Mouse (Mus musculus): ENCODE data around the gene Olfr1233.

The Olfr1233 gene

DNA sequence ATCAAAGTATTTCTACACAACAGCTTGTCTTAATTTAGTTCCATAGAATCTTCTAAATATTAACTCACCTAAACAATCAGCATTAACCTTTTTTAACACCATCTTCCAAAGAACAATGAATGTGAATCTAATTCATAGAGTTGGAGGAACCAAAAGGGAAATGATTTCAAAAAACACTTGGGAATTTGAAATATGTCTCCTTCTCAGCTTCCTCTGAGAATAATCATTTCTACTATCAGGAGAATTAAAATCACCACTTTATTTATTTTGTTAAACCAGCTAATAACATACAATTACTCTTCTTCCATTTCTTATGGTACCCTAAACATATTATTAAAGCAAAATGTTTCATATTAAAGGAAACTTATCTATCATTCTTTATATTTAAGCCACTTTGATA, at the start of gene Olfr1233:
TSS of gene Olfr1233 (minus strand) at position 101 of the 400 bp plus-strand sequence.
- no peak for DNase-seq (ENCODE audit: extremely low read depth, insufficient read length, low spot score)

DNA sequence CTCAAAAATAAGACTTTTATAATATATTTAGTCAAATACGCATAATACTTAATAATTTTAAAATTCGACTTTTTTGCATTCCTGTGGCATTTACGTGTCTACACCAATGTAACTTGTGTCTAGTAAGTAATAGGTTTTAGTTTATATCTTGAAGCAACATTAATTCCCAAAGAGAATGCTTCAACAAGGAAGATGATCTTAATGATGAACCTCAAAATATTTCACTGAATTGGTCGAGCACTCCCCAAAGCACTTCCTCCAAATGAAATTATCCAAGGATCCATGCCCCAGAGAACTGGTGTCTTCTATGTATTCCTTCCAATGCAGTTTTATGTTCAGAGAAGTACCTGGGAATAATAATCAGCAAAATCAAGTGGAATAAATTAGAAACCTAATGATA, 22.6 kb upstream of the Olfr1233 start, which contains the start of gene Olfr1234:
TSS of gene Olfr1234 (minus strand) at position 101 of the 400 bp plus-strand sequence.
- no peak for DNase-seq (ENCODE audit: extremely low read depth, insufficient read length, low spot score)

DNA sequence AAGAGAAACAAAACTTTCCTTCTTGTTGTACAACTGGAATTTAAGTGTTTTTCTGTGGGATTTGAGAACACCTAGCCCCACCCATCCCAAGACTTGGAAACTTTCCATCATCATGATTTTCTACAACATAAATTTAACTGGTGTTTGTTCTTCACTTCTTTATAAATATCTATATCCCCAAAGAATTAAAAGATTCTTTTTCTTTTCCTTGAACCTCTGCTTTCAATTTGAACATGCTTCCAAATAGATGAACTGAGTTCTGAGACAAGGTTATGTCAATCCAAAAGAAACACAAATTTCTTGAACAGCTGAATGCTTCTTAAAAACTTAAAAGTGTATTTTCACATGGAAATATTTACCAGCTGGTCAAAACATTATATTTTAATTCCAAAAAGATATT, 12.6 kb downstream of the Olfr1233 start, which contains the start of gene Olfr1232:
TSS of gene Olfr1232 (minus strand) at position 101 of the 400 bp plus-strand sequence.
- DNase-seq (ENCODE audit: extremely low read depth, insufficient read length, low spot score) = no peak

DNA sequence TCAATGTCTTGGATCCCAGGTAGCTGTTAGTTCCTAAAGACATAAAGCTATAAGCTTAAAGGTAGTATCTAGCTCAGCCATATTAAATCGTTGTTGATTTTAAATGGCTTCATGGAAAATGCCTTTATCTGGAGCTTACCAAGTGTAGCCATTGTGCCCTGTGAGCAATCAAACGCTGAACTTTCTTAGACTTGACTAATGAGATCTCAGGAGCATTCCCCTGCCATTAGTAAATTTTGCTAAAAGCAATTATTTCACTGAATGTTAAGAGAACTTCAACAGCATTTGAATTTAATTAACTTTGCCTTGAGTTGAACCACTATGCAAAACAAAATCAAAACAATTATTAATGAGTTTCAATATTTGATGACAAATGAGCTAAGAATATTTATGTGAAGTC, 35.2 kb downstream of the Olfr1233 start, which contains the start of gene Olfr1231:
TSS of gene Olfr1231 (minus strand) at position 101 of the 400 bp plus-strand sequence.
- no peak for DNase-seq (ENCODE audit: extremely low read depth, insufficient read length, low spot score)

DNA sequence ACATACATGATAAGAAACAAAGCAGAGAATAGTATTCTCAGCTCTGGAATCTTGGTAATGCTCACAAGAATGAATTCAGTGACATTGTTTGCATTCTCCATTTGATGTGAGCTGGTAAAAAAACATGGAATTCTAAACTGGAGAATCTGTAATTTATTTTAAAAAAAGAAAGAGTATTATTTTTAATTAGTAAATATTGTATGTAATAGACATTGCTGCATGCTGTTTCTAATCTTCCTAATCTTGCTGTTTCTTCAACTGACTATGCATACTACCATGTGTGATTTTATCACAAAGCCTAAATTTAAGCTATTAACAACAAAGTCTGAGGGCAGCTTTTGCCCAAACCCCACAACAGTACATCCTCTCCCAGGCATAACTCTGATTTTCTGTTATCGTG, 45.0 kb downstream of the Olfr1233 start, which contains the start of gene Olfr1230:
TSS of gene Olfr1230 (minus strand) at position 101 of the 400 bp plus-strand sequence.
- no peak for DNase-seq (ENCODE audit: extremely low read depth, insufficient read length, low spot score)

DNA sequence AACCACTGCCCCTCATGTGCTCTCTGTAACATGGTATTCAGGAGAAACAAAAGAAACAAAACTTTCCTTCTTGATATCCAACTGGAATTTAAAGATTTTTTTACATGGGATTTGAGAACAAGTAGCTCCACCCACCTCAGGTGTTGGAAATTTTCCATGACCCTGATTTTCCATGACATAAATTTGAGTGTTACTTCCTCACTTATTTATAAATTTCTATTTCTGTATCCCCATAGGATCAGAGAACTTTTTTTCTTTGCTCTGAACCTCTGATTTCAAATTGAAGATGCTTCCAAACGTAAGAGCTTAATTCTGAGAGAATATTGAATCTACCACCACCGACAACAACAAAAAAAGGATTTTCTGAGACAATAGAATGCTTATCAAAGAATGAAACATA, 54.3 kb downstream of the Olfr1233 start, which contains the start of gene Olfr1229:
TSS of gene Olfr1229 (minus strand) at position 101 of the 400 bp plus-strand sequence.
- DNase-seq (ENCODE audit: extremely low read depth, insufficient read length, low spot score) = no peak
